Mouse (Mus musculus): ENCODE data around the gene Tlcd2. TPM values are rescaled to one million over a fixed set of nuclear protein-coding genes. Genes with fewer than 3 reads are reported as not detected.

The Tlcd2 gene
- polyA plus RNA-seq, 1 experiment from 2014 or later, result 12.1 TPM

- Histone ChIP-seq H3K36me3 (ENCODE audit: control insufficient read depth, insufficient read depth) (peaks cover 26% of the 10 kb centered on the region), H3K9ac (ENCODE audit: low read length) (no peak overlapping the region), H3K4me1 (ENCODE audit: control insufficient read depth, insufficient read depth, low read length) (peaks cover 13% of the 10 kb centered on the region), H3K27ac (ENCODE audit: low read length) (no peak overlapping the region), H3K9me3 (replicated peaks; ENCODE audit: control insufficient read depth, low read length) (no peaks in the 10 kb centered on the region), H3K4me2 (ENCODE audit: low read depth, low read length) (no peak overlapping the region), H3K27me3 (ENCODE audit: control insufficient read depth, insufficient read depth, low read length) (no peaks in the 10 kb centered on the region), H3K4me3 (ENCODE audit: low read length) (no peak overlapping the region)
- no peak for ATAC-seq (replicated peaks; ENCODE audit: extremely low read depth, insufficient read depth, low FRiP score)
- 79% methylated on average over 9 of the region's 9 CpGs for WGBS
These were observed 50.9 kb downstream of the Tlcd2 start for GRCm38 (mm10) chr11:75512301-75513018.

- H3K9me3 ChIP-seq (replicated peaks; ENCODE audit: control insufficient read depth, low read length), result no peaks in the 10 kb centered on the region
- H3K4me3 ChIP-seq (ENCODE audit: low read length), result peak within 1 kb of the TSS; percentile 43
- H3K27ac ChIP-seq (ENCODE audit: low read length), result peak within 1 kb of the TSS; percentile 34
- WGBS, result 54% methylated on average over 8 of the region's 8 CpGs
- peak within 1 kb of the TSS; percentile 37 for H3K9ac ChIP-seq (ENCODE audit: low read length)
- no peak for ATAC-seq (replicated peaks; ENCODE audit: extremely low read depth, insufficient read depth, low FRiP score)
- H3K4me2 ChIP-seq (ENCODE audit: low read depth, low read length), result peak within 1 kb of the TSS; percentile 57
- no peaks in the 10 kb centered on the region for H3K27me3 ChIP-seq (ENCODE audit: control insufficient read depth, insufficient read depth, low read length)
- peaks cover 17% of the 10 kb centered on the region for H3K36me3 ChIP-seq (ENCODE audit: control insufficient read depth, insufficient read depth)
- peaks cover 13% of the 10 kb centered on the region for H3K4me1 ChIP-seq (ENCODE audit: control insufficient read depth, insufficient read depth, low read length)
These were observed 51.8 kb downstream of the Tlcd2 start, which contains the start of gene Scarf1 for GRCm38 (mm10) chr11:75513336-75513735. Gene Scarf1 (plus strand): TSS chr11:75513540.

- Histone ChIP-seq H3K9ac (ENCODE audit: low read length) (no peak overlapping the region), H3K36me3 (ENCODE audit: control insufficient read depth, insufficient read depth) (peaks cover 7% of the 10 kb centered on the region), H3K27ac (ENCODE audit: low read length) (no peak overlapping the region), H3K4me1 (ENCODE audit: control insufficient read depth, insufficient read depth, low read length) (no peaks in the 10 kb centered on the region), H3K9me3 (replicated peaks; ENCODE audit: control insufficient read depth, low read length) (no peaks in the 10 kb centered on the region), H3K4me3 (ENCODE audit: low read length) (no peak overlapping the region), H3K4me2 (ENCODE audit: low read depth, low read length) (no peak overlapping the region), H3K27me3 (ENCODE audit: control insufficient read depth, insufficient read depth, low read length) (no peaks in the 10 kb centered on the region)
- no peak for ATAC-seq (replicated peaks; ENCODE audit: extremely low read depth, insufficient read depth, low FRiP score)
- WGBS, result 88% methylated on average over 25 of the region's 25 CpGs
These were observed 53.7 kb downstream of the Tlcd2 start for GRCm38 (mm10) chr11:75515186-75515585.

GRCm38 (mm10) chr11:75519834-75520633, 58.5 kb downstream of the Tlcd2 start:
- H3K27me3 ChIP-seq (ENCODE audit: control insufficient read depth, insufficient read depth, low read length), result no peaks in the 10 kb centered on the region
- H3K9ac ChIP-seq (ENCODE audit: low read length), result no peak overlapping the region
- no peak overlapping the region for H3K27ac ChIP-seq (ENCODE audit: low read length)
- no peak for ATAC-seq (replicated peaks; ENCODE audit: extremely low read depth, insufficient read depth, low FRiP score)
- no peak overlapping the region for H3K4me2 ChIP-seq (ENCODE audit: low read depth, low read length)
- no peaks in the 10 kb centered on the region for H3K4me1 ChIP-seq (ENCODE audit: control insufficient read depth, insufficient read depth, low read length)
- 73% methylated on average over 15 of the region's 15 CpGs for WGBS
- H3K36me3 ChIP-seq (ENCODE audit: control insufficient read depth, insufficient read depth), result peaks cover 7% of the 10 kb centered on the region
- H3K4me3 ChIP-seq (ENCODE audit: low read length), result no peak overlapping the region
- H3K9me3 ChIP-seq (replicated peaks; ENCODE audit: control insufficient read depth, low read length), result no peaks in the 10 kb centered on the region

MicroRNAs encoded within 50 kb of the gene (microRNA counts, 519-probe panel; counts per million panel counts)
- microRNA mmu-miR-22, result 4,132 counts per million, percentile 96 among the panel's probes with 10 or more counts

Small RNAs within 50 kb of the gene (microRNA-seq; reads per million reads assigned to microRNA genes)
- 13,382 reads per million, percentile 96 among the genes with 10 or more reads in this experiment for gene Mir22

Other genes starting within 250 kb of the Tlcd2 start
- gene Rpa1, start 113.4 kb upstream of the Tlcd2 start, polyA plus RNA-seq (2015; fragmentation: Nextera tagmentation; extraction: Ambion mirVana), result 95.1 and 96.0 TPM in 2 replicates
- gene Smyd4, start 113.3 kb upstream of the Tlcd2 start, polyA plus RNA-seq (2015; fragmentation: Nextera tagmentation; extraction: Ambion mirVana), result 13.8 and 16.3 TPM in 2 replicates
- 37.4 and 40.1 TPM in 2 replicates for gene Serpinf1, start 39.0 kb upstream of the Tlcd2 start, polyA plus RNA-seq (2015; fragmentation: Nextera tagmentation; extraction: Ambion mirVana)
- 0.39 and 0.75 TPM in 2 replicates for gene Serpinf2, start 22.1 kb upstream of the Tlcd2 start, polyA plus RNA-seq (2015; fragmentation: Nextera tagmentation; extraction: Ambion mirVana)
- gene Wdr81, start 7.0 kb upstream of the Tlcd2 start, polyA plus RNA-seq (2015; fragmentation: Nextera tagmentation; extraction: Ambion mirVana), result 3.5 and 4.5 TPM in 2 replicates
- 31.4 and 34.1 TPM in 2 replicates for gene Prpf8, start 25.1 kb downstream of the Tlcd2 start, polyA plus RNA-seq (2015; fragmentation: Nextera tagmentation; extraction: Ambion mirVana)
- 11.0 and 13.3 TPM in 2 replicates for gene Rilp, start 48.4 kb downstream of the Tlcd2 start, polyA plus RNA-seq (2015; fragmentation: Nextera tagmentation; extraction: Ambion mirVana)
- gene Scarf1, start 51.8 kb downstream of the Tlcd2 start, polyA plus RNA-seq (2015; fragmentation: Nextera tagmentation; extraction: Ambion mirVana), result 11.0 and 14.0 TPM in 2 replicates
- gene Slc43a2, start 70.0 kb downstream of the Tlcd2 start, polyA plus RNA-seq (2015; fragmentation: Nextera tagmentation; extraction: Ambion mirVana), result 3.0 and 4.3 TPM in 2 replicates
- 68.0 and 78.0 TPM in 2 replicates for gene Pitpna, start 126.4 kb downstream of the Tlcd2 start, polyA plus RNA-seq (2015; fragmentation: Nextera tagmentation; extraction: Ambion mirVana)
- 29.1 and 31.1 TPM in 2 replicates for gene Inpp5k, start 169.3 kb downstream of the Tlcd2 start, polyA plus RNA-seq (2015; fragmentation: Nextera tagmentation; extraction: Ambion mirVana)
- gene Myo1c, start 188.8 kb downstream of the Tlcd2 start, polyA plus RNA-seq (2015; fragmentation: Nextera tagmentation; extraction: Ambion mirVana), result 72.4 and 83.8 TPM in 2 replicates
- 99.6 and 101 TPM in 2 replicates for gene Crk, start 217.5 kb downstream of the Tlcd2 start, polyA plus RNA-seq (2015; fragmentation: Nextera tagmentation; extraction: Ambion mirVana)